Mouse (Mus musculus) kidney, adult 2 months (tissue): ENCODE measurements around the gene Rnf144b.

ENCODE experiments used
- CTCF ChIP-seq: fragments of 200-500 bp; conservative IDR thresholded peaks from 2 replicates; pipeline ENCODE4 v1.5.1; 2011; ENCODE audit warnings: low read depth, mild to moderate bottlenecking, control low read depth, low read length, moderate library complexity, mixed read lengths; ENCODE audit not compliant: insufficient read depth, insufficient read length
- POLR2A ChIP-seq: fragments of 200-500 bp; IDR thresholded peaks from one replicate; pipeline ENCODE4 v1.6.1; 2011; ENCODE audit warnings: low read depth, low read length, control low read depth

GRCm38 (mm10) chr13:47146388-47146787 is 23.9 kb downstream of the Rnf144b start:
- TF ChIP-seq CTCF (no peak), POLR2A (no peak)
